Mouse (Mus musculus): ENCODE results near the gene Xlr5a.

- TF ChIP-seq CTCF (IDR thresholded peaks at IDR 0.05; ENCODE audit: low read depth, low read length) (no peak), POLR2A (IDR thresholded peaks at IDR 0.05; ENCODE audit: borderline replicate concordance, low read depth, low read length) (no peak)
Measured at GRCm38 (mm10) chrX:73312522-73312921, 19.7 kb upstream of the Xlr5a start.
